Mouse (Mus musculus): Measurements from ENCODE around the gene Ptprg. TPM values are rescaled to one million over a fixed set of nuclear protein-coding genes. Genes with fewer than 3 reads are reported as not detected.

Gene Ptprg
- total and polyA plus RNA-seq, 3 experiments: not detected

DNA sequence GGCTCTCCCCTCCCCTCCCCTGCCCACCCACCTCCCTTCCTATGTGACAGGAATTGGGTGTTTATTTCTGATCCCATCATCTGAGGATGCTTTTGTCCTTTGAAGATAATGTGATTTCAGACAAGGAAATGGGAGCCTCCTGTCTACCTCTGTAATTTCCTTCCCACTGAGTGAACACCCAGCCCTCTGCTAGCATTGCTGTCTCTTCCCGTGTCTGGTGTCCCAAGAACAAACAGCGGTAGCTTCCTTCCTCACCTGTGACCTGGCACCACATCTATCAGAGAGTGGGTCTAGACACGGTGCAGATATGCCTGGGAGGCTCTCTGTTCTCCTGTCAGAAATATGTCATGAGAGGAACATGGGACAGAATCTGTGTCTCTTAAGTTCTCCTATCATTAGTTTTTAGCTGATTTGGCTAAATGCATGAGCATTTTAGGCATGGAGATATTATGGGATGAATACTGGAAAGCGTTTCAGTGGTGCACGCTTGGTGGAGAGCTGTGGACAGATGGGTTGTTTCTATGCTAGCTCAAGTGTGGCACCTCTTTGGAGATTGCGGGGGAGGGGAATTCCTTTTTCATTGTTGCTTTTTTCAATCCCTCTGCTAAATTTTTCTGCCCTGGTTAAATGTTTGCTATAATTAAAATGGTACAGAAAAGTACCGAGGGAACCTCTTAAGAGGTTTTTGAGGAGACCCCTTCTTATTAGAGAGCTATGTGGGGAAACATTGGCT lies 509.5 kb downstream of the Ptprg start:
- H3K9me3 ChIP-seq (replicated peaks; ENCODE audit: insufficient read depth, low read length): no peaks in the 10 kb centered on the region
- DNase-seq (ENCODE audit: low read depth, low spot score): no peak
- no peaks in the 10 kb centered on the region for H3K27me3 ChIP-seq (ENCODE audit: control insufficient read depth in 1 of 2, insufficient read depth in 2 of 2, low read length in 2 of 2)
- no peak overlapping the region for H3K9ac ChIP-seq (ENCODE audit: control insufficient read depth, low read depth, low read length, poor library complexity, severe bottlenecking)
- H3K4me1 ChIP-seq (ENCODE audit: control insufficient read depth in 1 of 2, insufficient read depth in 2 of 2, low read length in 2 of 2): no peaks in the 10 kb centered on the region
- H3K27ac ChIP-seq (ENCODE audit: control insufficient read depth, low read depth, low read length): no peak overlapping the region
- no peaks in the 10 kb centered on the region for H3K79me2 ChIP-seq (ENCODE audit: control insufficient read depth, insufficient read depth, low read length, poor library complexity)
- no peak for TF ChIP-seq NRF1 (IDR thresholded peaks at IDR 0.05; ENCODE audit: insufficient read depth, low read depth, low read length, poor library complexity, severe bottlenecking)
- no peak for TF ChIP-seq POLR2A (IDR thresholded peaks at IDR 0.05; ENCODE audit: control insufficient read depth in 1 of 2, insufficient read depth in 1 of 2, low read depth in 1 of 2, low read length in 2 of 2, poor library complexity in 1 of 2)
- no peak for TF ChIP-seq CHD1 (IDR thresholded peaks at IDR 0.05; ENCODE audit: low read depth, low read length)
- no peak for TF ChIP-seq TCF12 (IDR thresholded peaks at IDR 0.05; ENCODE audit: low read depth, low read length)
- TF ChIP-seq MAFK (IDR thresholded peaks at IDR 0.05; ENCODE audit: borderline replicate concordance, low read depth, low read length): no peak
- no peak for TF ChIP-seq BHLHE40 (IDR thresholded peaks at IDR 0.05; ENCODE audit: borderline replicate concordance, low read depth, low read length)
- TF ChIP-seq POLR2AphosphoS5 (IDR thresholded peaks at IDR 0.05; ENCODE audit: borderline replicate concordance, low read depth, low read length): no peak
- TF ChIP-seq MEF2A (IDR thresholded peaks at IDR 0.05; ENCODE audit: extremely low read depth, insufficient replicate concordance, low read depth, low read length, poor library complexity, severe bottlenecking): no peak
- no peak for TF ChIP-seq JUND (IDR thresholded peaks at IDR 0.05; ENCODE audit: low read depth, low read length)
- TF ChIP-seq MAX (IDR thresholded peaks at IDR 0.05; ENCODE audit: low read length): no peak
- no peak for TF ChIP-seq EP300 (IDR thresholded peaks at IDR 0.05; ENCODE audit: low read depth in 1 of 2, low read length in 2 of 2)
- no peak for TF ChIP-seq ZMIZ1 (IDR thresholded peaks at IDR 0.05; ENCODE audit: low read depth, low read length)
- TF ChIP-seq MXI1 (IDR thresholded peaks at IDR 0.05; ENCODE audit: low read depth, low read length): no peak
- no peak for TF ChIP-seq TBP (IDR thresholded peaks at IDR 0.05; ENCODE audit: low read depth, low read length)
- no peak for TF ChIP-seq ZC3H11A (IDR thresholded peaks at IDR 0.05; ENCODE audit: low read depth, low read length)
- TF ChIP-seq SIN3A (IDR thresholded peaks at IDR 0.05; ENCODE audit: low read length): no peak
- H3K36me3 ChIP-seq (ENCODE audit: control insufficient read depth in 1 of 2, insufficient read depth in 2 of 2, low read length in 2 of 2): no peaks in the 10 kb centered on the region
- no peak overlapping the region for H3K4me3 ChIP-seq (ENCODE audit: control insufficient read depth in 1 of 2, insufficient read depth in 1 of 2, low read depth in 2 of 2, low read length in 2 of 2)

- Histone ChIP-seq H3K9ac (ENCODE audit: control insufficient read depth, low read depth, low read length, poor library complexity, severe bottlenecking) (no peak overlapping the region), H3K27ac (ENCODE audit: control insufficient read depth, low read depth, low read length) (no peak overlapping the region), H3K27me3 (ENCODE audit: control insufficient read depth in 1 of 2, insufficient read depth in 2 of 2, low read length in 2 of 2) (no peaks in the 10 kb centered on the region), H3K36me3 (ENCODE audit: control insufficient read depth in 1 of 2, insufficient read depth in 2 of 2, low read length in 2 of 2) (no peaks in the 10 kb centered on the region), H3K4me3 (ENCODE audit: control insufficient read depth in 1 of 2, insufficient read depth in 1 of 2, low read depth in 2 of 2, low read length in 2 of 2) (no peak overlapping the region), H3K4me1 (ENCODE audit: control insufficient read depth in 1 of 2, insufficient read depth in 2 of 2, low read length in 2 of 2) (no peaks in the 10 kb centered on the region), H3K79me2 (ENCODE audit: control insufficient read depth, insufficient read depth, low read length, poor library complexity) (no peaks in the 10 kb centered on the region), H3K9me3 (replicated peaks; ENCODE audit: insufficient read depth, low read length) (no peaks in the 10 kb centered on the region)
- DNase-seq (ENCODE audit: low read depth, low spot score): no peak
- TF ChIP-seq TBP (IDR thresholded peaks at IDR 0.05; ENCODE audit: low read depth, low read length) (no peak), UBTF (IDR thresholded peaks at IDR 0.05; ENCODE audit: borderline replicate concordance, insufficient read depth, low read depth, low read length) (no peak), MEF2A (IDR thresholded peaks at IDR 0.05; ENCODE audit: extremely low read depth, insufficient replicate concordance, low read depth, low read length, poor library complexity, severe bottlenecking) (no peak), BHLHE40 (IDR thresholded peaks at IDR 0.05; ENCODE audit: borderline replicate concordance, low read depth, low read length) (no peak), SIN3A (IDR thresholded peaks at IDR 0.05; ENCODE audit: low read length) (no peak)
Measured at GRCm38 (mm10) chr14:12065001-12065400, 511.7 kb downstream of the Ptprg start.
